Mouse (Mus musculus) liver, embryonic 13.5 days (tissue): ENCODE measurements around the gene P3h4. TPM values are rescaled to one million over a fixed set of nuclear protein-coding genes. Genes with fewer than 3 reads are reported as not detected.

Source experiments
- ATAC-seq: fragments of 200-750 bp; cut with Nextera tagmentation; 2 replicates; pipeline ENCODE4 v1.8.0; 2017; ENCODE audit warnings: low read depth, mild to moderate bottlenecking, moderate number of reproducible peaks, moderate library complexity
- DNase-seq: peaks from one replicate; pipeline ENCODE4 v3.0.0; 2022
- H3K27ac ChIP-seq: fragments of 300-500 bp; sonication (generic); 2 replicates; pipeline ENCODE4 v1.5.1; 2015; ENCODE audit warnings: moderate library complexity, mild to moderate bottlenecking, inconsistent platforms
- H3K27me3 ChIP-seq: fragments of 300-500 bp; sonication (generic); 2 replicates; pipeline ENCODE4 v1.6.1; 2015; ENCODE audit warnings: mild to moderate bottlenecking, inconsistent platforms
- H3K36me3 ChIP-seq: fragments of 300-500 bp; sonication (generic); 2 replicates; pipeline ENCODE4 v1.6.1; 2015; ENCODE audit warnings: mild to moderate bottlenecking, inconsistent platforms
- H3K4me1 ChIP-seq: fragments of 300-500 bp; sonication (generic); replicated peaks from 2 replicates; pipeline ENCODE4 v1.6.1; 2015; ENCODE audit warnings: inconsistent platforms
- H3K4me2 ChIP-seq: fragments of 300-500 bp; sonication (generic); 2 replicates; pipeline ENCODE4 v1.6.1; 2015; ENCODE audit warnings: inconsistent platforms, mild to moderate bottlenecking, moderate library complexity
- H3K4me3 ChIP-seq: fragments of 300-500 bp; sonication (generic); replicated peaks from 2 replicates; pipeline ENCODE4 v1.5.1; 2015; ENCODE audit warnings: mild to moderate bottlenecking, inconsistent platforms
- H3K9ac ChIP-seq: fragments of 300-500 bp; sonication (generic); 2 replicates; pipeline ENCODE4 v1.6.1; 2015; ENCODE audit warnings: mild to moderate bottlenecking, inconsistent platforms
- H3K9me3 ChIP-seq: fragments of 300-500 bp; sonication (generic); replicated peaks from 2 replicates; pipeline ENCODE4 v1.6.1; 2016; ENCODE audit warnings: inconsistent platforms
- WGBS: fragments of 180-500 bp; shearing (Covaris S2); methylation state at CpG from one replicate; pipeline ENCODE4 v1.1.7; 2015; ENCODE audit not compliant: insufficient replicate concordance; 5-methylcytosine and 5-hydroxymethylcytosine counted together
- polyA plus RNA-seq: library from polyadenylated mRNA; unstranded; fragments of >200 nt; fragmentation: Nextera tagmentation; extraction: Ambion mirVana; gene quantifications from 2 replicates; pipeline ENCODE4 v1.2.1, GENCODE M21; 2015

Gene P3h4
- polyA plus RNA-seq, 1 experiment from 2014 or later = 6.0 TPM

- peaks cover 23% of the 10 kb centered on the region for H3K27me3 ChIP-seq
- no peak overlapping the region for H3K4me3 ChIP-seq
- no peaks in the 10 kb centered on the region for H3K36me3 ChIP-seq
- peaks cover 80% of the 10 kb centered on the region for H3K4me1 ChIP-seq
- DNase-seq (no peak), ATAC-seq (peak; percentile 13; the same call in 1 of the 2 replicates)
- H3K9me3 ChIP-seq = no peaks in the 10 kb centered on the region
- no peak overlapping the region for H3K4me2 ChIP-seq
- 37% methylated on average over 8 of the region's 8 CpGs for WGBS
- no peak overlapping the region for H3K9ac ChIP-seq
- H3K27ac ChIP-seq = no peak overlapping the region
These were observed 24.6 kb downstream of the P3h4 start for GRCm38 (mm10) chr11:100389931-100390445.

GRCm38 (mm10) chr11:100388588-100388987 lies 26.0 kb downstream of the P3h4 start:
- Histone ChIP-seq H3K4me1 (peaks cover 66% of the 10 kb centered on the region), H3K4me3 (no peak overlapping the region), H3K9ac (no peak overlapping the region), H3K27ac (no peak overlapping the region), H3K36me3 (peaks cover 4% of the 10 kb centered on the region; the same call in 1 of the 2 replicates), H3K4me2 (no peak overlapping the region), H3K9me3 (no peaks in the 10 kb centered on the region), H3K27me3 (peaks cover 9% of the 10 kb centered on the region; the same call in 1 of the 2 replicates)
- no peak for ATAC-seq
- no peak for DNase-seq
- WGBS = 61% methylated on average over 6 of the region's 6 CpGs

- WGBS = 39% methylated on average over 14 of the region's 14 CpGs
- no peaks in the 10 kb centered on the region for H3K9me3 ChIP-seq
- no peak for ATAC-seq
- DNase-seq = no peak
- no peak overlapping the region for H3K4me2 ChIP-seq
- no peak overlapping the region for H3K9ac ChIP-seq
- no peak overlapping the region for H3K27ac ChIP-seq
- H3K36me3 ChIP-seq = peaks cover 10% of the 10 kb centered on the region
- 0 out of 2 replicates have a peak, but pooled peaks cover 3% of the 10 kb centered on the region for H3K27me3 ChIP-seq
- H3K4me1 ChIP-seq = peaks cover 59% of the 10 kb centered on the region
- no peak overlapping the region for H3K4me3 ChIP-seq
These were observed 26.9 kb downstream of the P3h4 start for GRCm38 (mm10) chr11:100387589-100388375.

- Histone ChIP-seq H3K27me3 (no peaks in the 10 kb centered on the region), H3K27ac (no peak overlapping the region), H3K36me3 (peaks cover 10% of the 10 kb centered on the region), H3K9ac (no peak overlapping the region), H3K9me3 (no peaks in the 10 kb centered on the region), H3K4me3 (no peak overlapping the region), H3K4me2 (no peak overlapping the region), H3K4me1 (peaks cover 53% of the 10 kb centered on the region)
- no peak for DNase-seq
- WGBS = 70% methylated on average over 6 of the region's 6 CpGs
- no peak for ATAC-seq
These were observed 27.5 kb downstream of the P3h4 start for GRCm38 (mm10) chr11:100387111-100387510.

- Histone ChIP-seq H3K4me1 (peaks cover 49% of the 10 kb centered on the region), H3K36me3 (peaks cover 10% of the 10 kb centered on the region), H3K4me3 (no peak overlapping the region), H3K4me2 (no peak overlapping the region), H3K9ac (no peak overlapping the region), H3K27ac (no peak overlapping the region), H3K9me3 (no peaks in the 10 kb centered on the region), H3K27me3 (no peaks in the 10 kb centered on the region)
- ATAC-seq (no peak), DNase-seq (no peak)
- WGBS = 53% methylated on average over 5 of the region's 5 CpGs
These were observed 28.1 kb downstream of the P3h4 start for GRCm38 (mm10) chr11:100386586-100386985.

- Histone ChIP-seq H3K27me3 (no peaks in the 10 kb centered on the region), H3K9me3 (no peaks in the 10 kb centered on the region)
These were observed 29.6 kb downstream of the P3h4 start for GRCm38 (mm10) chr11:100385016-100385415.

GRCm38 (mm10) chr11:100382682-100383081 lies 32.0 kb downstream of the P3h4 start:
- H3K36me3 ChIP-seq = peaks cover 30% of the 10 kb centered on the region
- ATAC-seq = no peak

More at GRCm38 (mm10) chr11:100385016-100385415, 29.6 kb downstream of the P3h4 start:
- Histone ChIP-seq H3K27ac (no peak overlapping the region), H3K4me3 (no peak overlapping the region), H3K36me3 (peaks cover 17% of the 10 kb centered on the region), H3K4me1 (peaks cover 33% of the 10 kb centered on the region), H3K9ac (no peak overlapping the region), H3K4me2 (no peak overlapping the region)
- ATAC-seq (no peak), DNase-seq (no peak)
- WGBS = 66% methylated on average over 3 of the region's 3 CpGs

GRCm38 (mm10) chr11:100379311-100379710 lies 35.3 kb downstream of the P3h4 start:
- Histone ChIP-seq H3K36me3 (peaks cover 50% of the 10 kb centered on the region), H3K4me1 (no peaks in the 10 kb centered on the region), H3K4me2 (no peak overlapping the region), H3K4me3 (no peak overlapping the region), H3K27ac (no peak overlapping the region), H3K27me3 (no peaks in the 10 kb centered on the region), H3K9me3 (no peaks in the 10 kb centered on the region), H3K9ac (no peak overlapping the region)
- WGBS = 72% methylated on average over 4 of the region's 4 CpGs
- no peak for DNase-seq
- ATAC-seq = no peak

More at GRCm38 (mm10) chr11:100382682-100383081, 32.0 kb downstream of the P3h4 start:
- Histone ChIP-seq H3K27ac (no peak overlapping the region), H3K9me3 (no peaks in the 10 kb centered on the region), H3K27me3 (no peaks in the 10 kb centered on the region), H3K4me3 (no peak overlapping the region), H3K4me2 (no peak overlapping the region), H3K9ac (no peak overlapping the region), H3K4me1 (peaks cover 10% of the 10 kb centered on the region)
- 70% methylated on average over 6 of the region's 6 CpGs for WGBS
- no peak for DNase-seq

GRCm38 (mm10) chr11:100378446-100378845 lies 36.2 kb downstream of the P3h4 start:
- Histone ChIP-seq H3K36me3 (peaks cover 52% of the 10 kb centered on the region), H3K9ac (no peak overlapping the region), H3K4me1 (no peaks in the 10 kb centered on the region), H3K27ac (no peak overlapping the region), H3K4me2 (no peak overlapping the region), H3K27me3 (no peaks in the 10 kb centered on the region), H3K4me3 (no peak overlapping the region), H3K9me3 (no peaks in the 10 kb centered on the region)
- DNase-seq = no peak
- ATAC-seq = no peak
- 77% methylated on average over 5 of the region's 5 CpGs for WGBS

GRCm38 (mm10) chr11:100377989-100378388 lies 36.6 kb downstream of the P3h4 start:
- H3K27ac ChIP-seq = no peak overlapping the region
- no peaks in the 10 kb centered on the region for H3K9me3 ChIP-seq
- no peak overlapping the region for H3K4me2 ChIP-seq
- no peaks in the 10 kb centered on the region for H3K4me1 ChIP-seq
- DNase-seq = no peak
- ATAC-seq = no peak
- no peaks in the 10 kb centered on the region for H3K27me3 ChIP-seq
- no peak overlapping the region for H3K4me3 ChIP-seq
- no peak overlapping the region for H3K9ac ChIP-seq
- WGBS = 80% methylated on average over 14 of the region's 14 CpGs
- H3K36me3 ChIP-seq = peaks cover 48% of the 10 kb centered on the region

- Histone ChIP-seq H3K9ac (no peak overlapping the region), H3K4me1 (no peaks in the 10 kb centered on the region), H3K4me2 (no peak overlapping the region), H3K36me3 (peaks cover 54% of the 10 kb centered on the region), H3K9me3 (no peaks in the 10 kb centered on the region), H3K4me3 (no peak overlapping the region), H3K27ac (no peak overlapping the region), H3K27me3 (no peaks in the 10 kb centered on the region)
- DNase-seq (no peak), ATAC-seq (no peak)
- WGBS = 85% methylated on average over 21 of the region's 21 CpGs
These were observed 37.8 kb downstream of the P3h4 start for GRCm38 (mm10) chr11:100376746-100377389.
